Mouse (Mus musculus) inflammation-experienced regulatory T-cells, adult 6 months (primary cell): ENCODE measurements around the gene Dupd1. TPM values are rescaled to one million over a fixed set of nuclear protein-coding genes. Genes with fewer than 3 reads are reported as not detected.

Experiments
- ATAC-seq: one replicate; pipeline ENCODE4 v1.8.0; 2017
- polyA plus RNA-seq, 3 experiments: library from polyadenylated mRNA; unstranded; fragments of 100-300 nt; shearing (Covaris generic); gene quantifications; one replicate each; pipeline ENCODE4 v1.2.1; 2017

The Dupd1 gene
- not detected for polyA plus RNA-seq

DNA sequence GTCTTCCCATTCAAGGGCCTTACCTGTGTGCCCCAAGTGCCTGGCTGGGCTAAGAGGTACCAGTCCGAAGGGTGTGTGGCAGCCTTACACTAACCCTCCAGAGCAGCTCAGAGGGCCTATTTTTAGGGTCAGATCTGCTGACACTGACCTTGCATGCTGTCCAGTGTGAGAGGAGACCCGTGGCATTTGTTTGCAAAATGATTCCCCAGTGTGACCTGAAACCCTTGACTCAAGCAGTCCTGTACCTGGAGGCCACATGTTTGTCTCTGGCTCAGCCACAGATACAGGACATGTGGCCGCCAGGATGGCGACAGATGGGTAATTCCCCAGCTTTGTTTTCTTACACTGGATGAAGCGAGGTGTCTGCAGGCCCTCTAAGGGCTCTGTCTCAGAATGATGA, at the start of gene Dupd1:
Gene Dupd1 (minus strand): TSS at position 91 of the 400 bp plus-strand sequence.
- ATAC-seq = no peak

DNA sequence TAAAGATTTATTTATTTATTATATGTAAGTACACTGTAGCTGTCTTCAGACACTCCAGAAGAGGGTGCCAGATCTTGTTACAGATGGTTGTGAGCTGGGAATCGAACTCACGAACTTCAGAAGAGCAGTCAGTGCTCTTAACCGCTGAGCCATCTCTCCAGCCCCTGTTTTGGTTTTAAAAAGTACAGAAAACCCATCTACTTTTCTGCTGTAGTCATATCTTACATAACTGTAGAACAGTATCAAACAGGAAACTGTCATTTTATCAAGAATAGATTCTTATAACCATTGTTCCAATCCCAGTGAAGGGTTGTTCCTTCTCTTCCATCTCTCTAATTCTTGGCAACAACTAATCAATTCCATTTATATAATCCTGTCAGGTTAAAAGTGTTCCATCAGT, 49.4 kb upstream of the Dupd1 start:
- ATAC-seq = no peak

DNA sequence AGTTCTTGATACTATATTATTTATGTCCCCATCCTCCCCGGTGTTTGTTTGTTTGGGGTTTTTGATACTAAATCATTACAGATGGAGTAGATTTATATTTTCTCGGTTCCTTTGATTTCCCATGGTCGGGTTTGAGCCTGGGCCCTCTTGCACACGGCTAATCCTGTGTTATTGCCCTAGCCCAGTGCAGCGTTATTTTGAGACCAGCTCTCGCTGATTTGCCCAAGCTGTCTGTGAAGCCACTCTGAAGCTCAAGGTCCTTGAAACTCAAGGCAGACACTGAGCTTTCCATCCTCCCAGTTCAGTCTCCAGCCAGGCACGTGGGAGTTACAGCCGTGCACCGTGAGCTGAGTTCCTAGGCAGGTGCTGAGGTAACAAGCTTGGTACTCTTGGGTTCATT, 47.2 kb upstream of the Dupd1 start:
- no peak for ATAC-seq

DNA sequence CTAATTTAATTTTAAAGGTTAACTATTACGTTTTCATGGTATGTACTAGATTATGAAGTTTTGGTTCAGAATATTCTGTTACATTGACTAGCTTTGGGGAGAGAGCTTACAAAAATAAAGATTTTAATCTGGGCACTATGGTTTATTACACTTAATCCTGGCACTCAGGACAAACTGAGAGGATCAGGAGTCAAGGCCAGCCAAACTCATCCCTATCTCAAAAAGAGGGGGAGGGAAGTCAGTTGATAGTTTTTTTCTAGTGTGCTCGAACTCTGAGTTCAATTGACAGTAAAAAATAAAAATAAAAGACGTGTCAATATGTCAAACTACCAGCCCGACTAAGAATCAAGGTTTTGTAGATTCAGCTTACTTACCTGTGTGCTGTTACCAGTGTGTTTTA, 39.0 kb upstream of the Dupd1 start:
- ATAC-seq = no peak

DNA sequence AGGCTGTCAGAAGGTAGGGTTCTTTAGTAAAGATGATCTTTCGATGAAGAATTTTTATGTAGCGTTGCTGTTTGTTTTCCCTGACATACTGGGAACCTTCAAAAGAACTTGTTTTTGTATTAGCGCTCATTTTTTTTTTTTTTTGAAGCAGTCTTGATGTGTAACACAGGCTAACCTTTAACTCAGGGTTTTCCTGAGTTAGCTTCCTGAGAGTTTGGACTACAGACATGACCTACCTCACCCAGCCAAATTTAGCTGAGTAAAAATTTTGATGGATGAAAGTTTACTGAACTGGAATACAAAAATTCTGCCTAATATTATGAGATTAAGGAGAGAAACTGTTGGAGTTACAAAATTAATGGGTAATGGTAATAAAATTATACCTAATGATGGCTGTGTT, 38.0 kb upstream of the Dupd1 start:
- no peak for ATAC-seq

DNA sequence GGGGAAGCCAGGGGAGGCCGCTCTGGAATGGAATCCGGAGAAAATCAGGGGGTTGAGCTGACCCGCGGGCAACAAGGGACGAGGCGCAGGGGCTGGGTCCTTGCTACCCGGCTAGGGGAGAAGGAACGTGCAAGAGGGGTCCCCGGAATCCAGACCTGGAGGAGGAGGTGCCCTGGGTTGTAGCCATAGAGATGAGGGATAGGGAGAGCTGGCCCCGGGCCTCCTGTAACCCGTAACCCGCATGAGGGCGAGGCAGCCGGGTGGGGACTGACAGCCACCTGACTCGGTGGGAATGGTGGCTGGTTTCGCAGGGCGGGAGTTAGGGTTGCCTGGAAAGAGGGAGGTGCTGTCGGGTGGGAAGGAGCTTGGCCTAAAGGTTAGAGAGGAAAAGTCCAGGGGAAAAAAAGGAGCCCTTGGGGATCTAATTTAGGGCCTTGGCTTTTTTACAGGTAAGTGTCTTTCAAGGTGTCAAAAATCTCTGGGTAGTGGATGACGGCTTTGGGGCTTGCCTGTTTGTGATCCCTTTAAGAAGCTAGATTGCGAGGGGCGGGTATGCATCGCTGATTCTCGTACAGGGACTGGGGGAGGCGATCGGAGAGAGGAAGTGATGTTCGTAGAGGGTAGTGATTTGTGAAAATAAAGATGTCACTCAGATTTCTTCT, 36.6 kb upstream of the Dupd1 start, which contains the start of gene Dusp13:
Gene Dusp13 (minus strand): TSS at position 301 of the 662 bp plus-strand sequence.
- peak; percentile 75 for ATAC-seq

DNA sequence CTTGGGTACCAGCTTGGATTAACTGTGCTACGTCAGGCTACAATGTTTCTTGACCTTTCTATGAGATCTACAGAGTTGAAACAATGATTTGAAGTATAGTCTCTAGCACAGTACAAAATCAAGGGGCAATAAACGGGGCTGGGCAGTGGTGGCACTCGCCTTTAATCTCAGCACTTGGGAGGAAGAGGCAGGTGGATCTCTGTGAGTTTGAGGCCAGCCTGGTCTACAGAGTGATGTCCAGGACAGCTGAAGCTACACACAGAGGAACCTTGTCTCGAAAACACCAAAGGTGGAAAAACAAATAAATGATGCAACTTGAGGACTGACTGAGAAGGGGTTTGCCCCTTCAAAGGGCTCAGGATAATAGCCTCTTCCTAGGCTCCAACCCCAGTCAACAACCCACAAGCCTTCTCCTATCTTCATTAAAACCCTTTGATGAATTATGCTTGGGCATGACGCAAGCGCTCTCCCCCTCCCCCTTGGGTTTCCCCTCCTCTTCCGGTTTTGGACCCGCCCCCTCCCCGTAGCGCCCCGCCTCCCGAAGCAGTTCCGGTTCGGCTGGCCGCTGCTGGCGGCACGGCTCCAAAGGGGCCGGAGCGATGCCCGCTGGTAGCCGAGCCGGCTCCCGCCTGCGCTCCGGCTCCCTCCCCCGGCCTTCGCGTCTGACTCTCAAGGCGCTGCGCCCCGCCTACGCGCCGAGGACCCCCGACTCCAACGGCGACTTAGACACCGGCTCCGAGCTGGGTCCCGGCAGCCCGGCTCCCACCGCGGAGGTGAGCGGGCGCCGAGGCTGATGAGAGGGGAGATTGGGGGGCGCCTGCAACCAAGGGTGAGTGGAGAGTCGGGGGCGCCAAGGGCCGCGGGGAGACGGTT, 35.9 kb upstream of the Dupd1 start, which contains the start of gene Samd8:
Gene Samd8 (plus strand): TSS at position 524 of the 873 bp plus-strand sequence.
- ATAC-seq = peak; percentile 80

DNA sequence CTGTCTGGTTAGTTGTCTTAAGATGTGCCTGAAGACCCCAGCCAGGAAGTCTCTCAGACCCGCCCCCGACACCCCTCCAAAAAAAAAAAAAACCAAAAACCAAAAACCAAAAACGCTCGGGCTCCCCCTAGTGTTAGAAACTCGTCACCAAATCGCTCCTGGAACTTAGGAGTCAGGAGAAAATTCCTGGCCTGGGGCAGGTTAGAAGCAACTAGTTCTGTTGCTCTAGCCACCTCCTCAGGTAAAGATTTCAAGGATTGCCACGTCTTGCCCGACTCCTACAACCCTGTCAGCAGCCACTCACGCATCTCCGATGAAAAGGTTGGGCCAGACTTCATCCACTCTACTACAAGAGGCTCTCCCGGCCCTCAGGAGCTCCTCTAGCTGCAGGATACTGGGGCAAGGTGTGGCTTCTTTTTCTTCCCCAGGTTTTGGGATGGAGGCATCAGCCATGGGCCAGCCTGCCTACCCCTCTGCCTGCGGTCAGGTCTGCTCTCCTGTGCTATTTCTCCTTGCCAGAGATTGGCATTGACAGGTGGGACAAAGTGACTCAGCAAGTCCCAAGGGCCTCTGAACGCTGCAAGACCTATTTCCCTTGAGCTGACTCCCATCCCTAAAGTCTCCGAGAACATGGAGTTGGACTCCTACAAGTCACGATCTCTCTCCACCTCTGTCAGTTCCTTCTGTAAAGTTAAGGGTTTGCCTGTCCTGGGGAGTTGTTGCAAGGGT, 33.9 kb upstream of the Dupd1 start:
- ATAC-seq = no peak

DNA sequence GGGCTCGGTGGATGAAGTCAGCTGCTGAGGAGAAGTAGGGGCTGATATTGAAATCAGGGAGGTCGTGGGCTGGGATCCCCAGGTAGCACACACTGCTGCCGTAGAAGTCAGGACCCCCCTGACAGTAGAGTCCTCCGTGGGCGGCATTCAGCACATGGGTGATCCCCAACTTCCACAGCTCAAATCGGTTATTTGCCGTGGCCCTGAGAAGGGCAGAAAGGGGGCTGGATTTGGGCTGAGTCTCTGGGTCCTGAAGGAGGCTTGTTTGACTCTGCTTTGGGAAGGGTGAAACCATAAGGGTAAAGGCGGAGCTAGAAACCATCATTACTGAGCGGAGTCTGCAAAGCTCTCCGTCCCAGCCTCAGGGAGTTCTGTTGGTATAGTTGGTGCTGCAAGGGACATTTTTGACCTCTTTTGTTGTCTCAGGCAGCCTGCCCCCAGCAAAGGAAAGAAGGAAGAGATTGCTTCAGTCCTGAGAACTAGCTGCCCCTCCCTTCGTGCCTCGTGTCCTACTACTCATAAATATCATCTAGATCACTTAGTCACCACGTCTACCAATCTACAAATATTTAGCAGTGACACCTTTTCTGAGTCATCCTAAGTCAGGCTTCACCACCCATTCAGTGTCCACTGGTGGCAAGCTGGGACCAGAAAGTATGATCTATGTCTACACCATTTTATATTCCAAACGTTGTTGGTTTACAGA, 33.2 kb upstream of the Dupd1 start:
- ATAC-seq = no peak

DNA sequence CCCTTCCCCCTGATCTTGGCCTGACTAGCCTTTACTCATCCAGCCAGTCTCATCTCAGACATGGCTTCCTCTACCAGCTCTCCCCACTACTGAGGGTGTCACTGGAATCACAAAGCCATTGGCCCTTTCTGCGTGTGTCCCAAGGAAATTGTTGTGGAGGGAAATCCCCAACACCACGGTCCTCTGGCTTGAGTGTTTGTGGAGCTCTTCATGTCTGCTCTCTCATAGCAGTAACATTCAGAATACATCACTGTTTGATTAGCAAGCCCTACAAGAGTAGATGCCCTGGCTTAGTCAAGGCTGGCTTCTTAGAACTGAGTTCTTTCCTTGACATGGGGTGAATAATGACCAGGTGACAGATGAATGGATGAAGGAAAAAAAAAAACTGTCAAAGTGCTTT, 32.5 kb upstream of the Dupd1 start:
- ATAC-seq = no peak

DNA sequence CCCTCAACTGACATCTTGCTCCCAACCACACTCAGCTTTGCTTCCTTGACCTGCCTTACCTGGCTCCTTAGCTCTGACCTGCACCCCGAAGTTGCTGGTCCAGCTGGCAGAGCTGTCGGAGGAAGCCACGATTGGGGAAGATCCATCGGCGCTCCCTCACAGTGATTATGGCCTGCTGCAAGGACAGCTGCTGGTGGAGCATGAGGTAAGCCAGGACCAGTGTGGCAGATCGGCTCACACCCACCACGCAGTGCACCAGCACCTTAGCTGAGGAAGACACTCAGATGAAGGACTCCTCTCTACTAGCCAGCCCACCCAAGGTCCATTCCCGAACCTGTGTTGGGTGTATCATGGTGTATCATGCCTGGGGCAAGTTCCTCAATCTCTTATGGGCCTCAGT, 31.9 kb upstream of the Dupd1 start:
- ATAC-seq = no peak

DNA sequence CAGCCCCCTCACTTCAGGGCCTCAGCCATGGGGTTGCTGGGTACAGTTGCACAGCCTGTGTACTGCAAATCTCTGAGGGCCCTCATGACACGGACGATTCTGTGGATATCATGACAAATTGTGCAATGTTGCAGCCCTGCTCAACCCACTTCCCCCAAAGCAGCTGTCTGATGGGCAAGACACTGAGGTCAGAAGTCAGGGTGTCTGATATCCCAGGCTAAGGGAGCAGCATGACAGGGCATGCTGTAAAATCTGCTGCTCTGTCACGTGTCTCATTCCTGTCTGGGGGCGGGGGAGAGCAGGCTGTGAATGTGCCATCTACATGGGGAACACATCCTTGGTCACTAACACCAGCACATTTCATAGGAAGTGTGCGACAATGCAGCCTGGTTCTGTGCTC, 30.8 kb upstream of the Dupd1 start:
- no peak for ATAC-seq

DNA sequence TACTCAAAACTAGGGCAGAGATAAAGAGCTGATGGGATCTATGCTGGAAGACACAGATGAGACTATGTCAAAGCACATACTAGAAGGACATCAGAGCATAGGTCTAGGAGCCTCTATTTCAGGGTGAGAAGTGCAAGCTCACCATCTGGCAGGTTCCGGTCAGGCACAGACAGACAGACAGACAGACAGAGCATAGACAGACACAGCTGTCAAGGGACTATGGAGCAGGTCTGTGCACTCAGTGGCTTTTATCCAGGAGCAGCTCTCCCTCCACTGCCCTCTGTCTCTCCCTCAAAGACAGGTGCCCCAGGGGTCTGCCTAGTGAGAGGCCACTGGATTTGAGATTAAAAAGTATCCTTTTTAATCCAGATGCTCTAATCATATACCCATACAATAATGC, 29.8 kb upstream of the Dupd1 start:
- no peak for ATAC-seq

DNA sequence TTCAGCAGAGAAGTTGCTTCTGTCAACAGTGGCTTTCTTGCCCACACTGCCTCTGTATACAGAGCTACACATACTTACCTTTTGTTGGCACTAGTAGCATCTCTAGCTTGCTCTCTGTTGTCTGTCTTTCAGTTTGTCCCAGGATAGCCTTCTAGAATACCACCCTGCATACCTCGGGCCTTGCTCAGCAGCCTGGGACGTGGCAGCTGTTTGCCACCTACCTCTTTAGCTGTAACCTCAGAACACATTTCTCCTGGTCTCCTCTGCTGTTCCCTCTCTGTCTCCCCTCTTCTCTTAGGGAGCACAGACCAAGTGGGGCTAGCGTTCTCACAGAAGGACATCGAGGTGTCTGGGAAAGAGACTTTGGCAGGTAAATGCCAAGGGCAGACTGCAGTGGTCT, 28.1 kb upstream of the Dupd1 start:
- no peak for ATAC-seq

DNA sequence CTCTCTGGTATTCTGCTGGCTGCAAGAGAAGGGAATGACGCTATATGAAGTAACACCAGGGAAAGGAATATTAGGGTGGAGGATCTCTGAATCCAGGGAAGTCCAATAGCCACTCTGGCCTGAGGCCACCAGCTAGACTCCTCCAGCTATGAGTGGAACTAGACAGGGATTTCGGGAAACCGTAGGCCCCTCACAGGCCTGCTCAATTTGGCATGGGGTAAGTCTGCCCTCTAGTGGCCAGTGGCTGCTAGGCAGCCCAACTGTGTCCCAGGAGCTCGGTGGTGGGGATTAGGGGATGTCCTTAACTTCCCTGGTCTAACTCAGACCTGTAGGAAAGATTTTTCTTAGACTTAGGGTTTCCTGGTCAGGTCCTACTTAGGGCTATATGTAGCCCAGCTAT, 27.4 kb upstream of the Dupd1 start:
- peak; percentile 87 for ATAC-seq

DNA sequence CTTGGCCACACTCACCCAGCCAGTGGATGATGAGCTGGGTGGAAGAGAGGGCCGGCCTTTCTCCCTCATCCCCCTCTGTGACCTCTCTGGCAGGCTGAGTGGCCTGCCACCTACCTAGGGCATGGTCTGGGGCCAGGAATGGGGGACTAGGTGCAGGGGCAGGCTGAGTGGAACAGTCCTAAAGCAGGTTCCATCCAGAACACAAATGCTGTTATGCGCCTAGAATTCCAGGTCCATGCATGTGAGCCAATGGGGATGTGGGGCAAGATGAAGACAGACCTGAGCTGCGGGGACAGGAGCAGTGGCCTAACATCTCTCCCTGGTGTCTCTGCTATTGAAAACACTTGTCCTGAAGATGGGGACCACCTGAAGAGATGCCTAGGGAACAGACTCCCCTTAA, 26.9 kb upstream of the Dupd1 start:
- ATAC-seq = no peak

DNA sequence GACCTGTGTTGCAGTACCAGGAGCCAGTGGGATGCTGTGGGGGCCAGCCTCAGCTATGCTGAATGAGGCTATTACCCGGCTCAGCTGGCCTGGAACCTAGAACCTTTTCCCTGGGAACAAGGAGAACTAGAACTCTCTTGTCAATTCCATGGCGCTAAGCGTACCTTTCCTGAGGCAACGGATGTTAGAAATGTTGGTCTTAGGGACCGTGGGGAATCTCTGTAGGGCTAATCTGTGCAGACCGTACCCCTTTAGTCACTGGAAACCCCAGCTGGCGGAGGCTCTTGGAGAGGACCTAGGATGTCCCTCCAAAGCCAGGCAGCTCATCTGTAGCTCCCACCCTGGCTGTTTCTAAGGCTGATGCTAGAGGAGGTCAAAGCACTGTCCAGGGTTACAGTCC, 26.0 kb upstream of the Dupd1 start:
- no peak for ATAC-seq

DNA sequence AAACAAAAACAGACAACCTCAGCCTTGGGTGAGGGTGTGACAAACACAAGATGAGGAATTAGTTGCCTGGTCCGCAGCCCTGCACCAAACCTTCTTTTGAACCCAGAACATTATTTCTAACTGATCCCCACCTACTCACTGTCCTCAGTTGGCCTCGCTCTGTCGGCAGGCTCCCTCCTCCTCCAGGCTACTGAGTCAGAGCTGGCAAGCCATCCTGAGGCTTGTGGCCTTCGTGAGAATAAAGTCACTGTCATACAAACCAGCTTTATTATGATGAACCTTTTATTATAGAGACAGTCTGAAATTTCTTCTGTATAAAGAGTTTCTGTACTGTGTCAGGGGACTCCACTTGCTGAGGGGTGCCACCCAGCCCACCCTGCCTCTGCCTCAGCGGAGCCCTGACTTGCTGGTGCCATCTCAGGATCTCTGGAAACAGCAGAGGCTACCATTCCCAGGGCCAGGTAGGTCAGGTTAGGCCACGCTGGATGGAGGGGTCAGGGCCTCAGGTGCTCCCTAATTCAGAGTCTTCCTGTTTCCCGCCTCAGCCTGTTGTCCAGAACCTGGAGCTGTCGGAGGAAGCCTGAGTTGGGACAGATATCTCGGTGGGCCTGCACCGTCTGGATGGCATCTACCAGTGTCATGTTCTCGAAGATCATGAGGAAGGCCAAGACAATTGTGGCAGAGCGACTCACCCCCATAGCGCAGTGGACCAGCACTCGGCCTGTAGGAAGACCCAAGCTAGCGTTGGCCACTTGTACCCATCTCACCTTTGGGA, 18.9 kb upstream of the Dupd1 start:
- no peak for ATAC-seq

DNA sequence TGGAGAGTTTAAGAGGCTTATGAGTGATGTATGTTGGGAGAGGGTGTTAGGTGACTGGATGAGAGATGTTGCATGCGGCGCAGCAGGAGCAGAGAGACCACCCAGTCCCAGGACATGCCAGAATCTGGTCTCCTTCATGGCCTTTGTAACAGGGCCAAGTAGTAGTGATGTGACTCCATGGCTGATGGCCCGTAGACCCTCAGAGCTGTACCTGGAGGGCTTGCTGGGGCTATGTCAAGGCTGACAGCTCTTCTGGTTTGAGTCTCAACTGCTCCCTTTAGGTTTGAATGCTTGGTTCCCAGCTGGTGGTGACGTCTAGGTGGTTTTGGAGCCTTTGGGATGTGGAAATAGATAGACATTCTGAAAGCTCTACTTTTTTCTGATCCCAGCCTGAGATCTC, 15.6 kb upstream of the Dupd1 start:
- no peak for ATAC-seq

DNA sequence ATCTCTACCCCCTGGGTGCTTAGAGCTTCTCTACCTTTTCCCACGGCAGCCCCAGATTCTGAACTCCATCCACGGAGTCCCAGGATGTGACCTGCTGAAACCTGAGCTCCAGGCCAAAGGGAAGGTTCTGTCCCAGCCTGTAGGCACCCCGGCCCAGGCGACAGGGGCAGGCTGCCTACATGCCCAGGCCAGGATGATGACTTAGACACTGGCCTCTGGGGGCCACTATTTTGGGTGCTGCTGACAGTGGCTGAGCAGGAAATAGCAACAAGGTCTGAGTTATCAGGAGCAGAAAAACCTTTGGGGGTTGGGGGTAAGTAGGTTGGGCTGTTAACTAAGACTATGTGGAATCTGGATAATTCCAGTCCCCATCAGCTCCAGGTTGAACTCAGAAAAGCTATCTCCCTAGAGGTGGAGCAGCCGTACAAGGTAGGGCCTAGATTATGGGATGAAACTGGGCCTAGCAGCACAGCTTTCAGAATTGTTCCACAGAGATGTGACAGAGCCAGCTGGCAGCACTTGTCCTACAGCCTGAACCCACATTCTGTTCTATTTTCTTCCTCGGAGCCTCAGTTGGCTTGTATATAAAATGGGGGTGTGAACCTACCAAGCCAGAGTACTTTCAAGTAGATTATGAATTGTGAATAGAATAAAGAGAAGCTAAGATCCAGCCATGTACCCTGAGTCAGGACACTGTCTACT, 14.8 kb upstream of the Dupd1 start:
- ATAC-seq = no peak

DNA sequence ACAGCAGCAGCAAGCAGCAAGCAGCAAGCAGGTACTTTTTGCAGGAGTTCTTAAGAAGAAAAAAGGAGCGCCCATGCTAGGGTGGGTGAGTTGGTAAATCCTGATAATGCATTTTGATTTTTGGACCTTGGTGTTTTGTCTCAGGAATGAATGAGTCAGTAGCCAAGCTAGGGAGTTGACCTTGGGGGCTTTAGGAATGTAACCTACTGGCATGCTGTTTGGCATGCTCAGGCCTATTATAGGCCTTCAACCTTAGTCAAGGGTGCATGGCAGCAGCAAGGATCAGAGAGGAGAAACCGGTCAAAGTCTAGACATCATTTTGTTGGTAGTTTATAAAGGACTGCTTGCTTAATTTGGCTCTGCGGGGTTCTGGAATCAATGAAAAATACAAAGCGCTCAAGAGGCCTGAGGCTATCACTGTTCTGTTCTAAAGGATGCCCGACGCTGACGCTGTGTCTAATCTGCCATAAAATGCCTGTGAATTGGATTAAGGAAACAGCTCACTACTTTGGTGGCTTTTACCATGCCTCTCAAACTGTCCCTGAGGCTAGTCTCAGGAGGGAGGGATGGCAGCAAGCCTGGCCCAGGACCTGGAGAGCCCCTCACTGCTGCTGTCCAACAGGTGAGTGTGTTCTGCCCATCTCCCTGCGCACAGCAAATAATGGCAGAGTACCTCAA, 7.8 kb upstream of the Dupd1 start:
- ATAC-seq = no peak
